Mouse (Mus musculus) mouse embryonic stem cell (cell line): Measurements from ENCODE around the gene Sord.

Experiments used
- in situ Hi-C, 2 experiments: fragments of 300-500 bp; cut with MboI; formaldehyde crosslinking; loops; 1 replicate in 1 of 2; 3 replicates in 1 of 2; pipeline ENCODE4 v1.14.3; 2019 to 2020; ENCODE audit warnings: low sequenced_read_pairs in 2 of 2, low pct_unique_long_range_greater_than_20kb in 1 of 2, mixed read lengths in 1 of 2; ENCODE audit not compliant: unreplicated experiment in 1 of 2

Sord gene

DNA sequence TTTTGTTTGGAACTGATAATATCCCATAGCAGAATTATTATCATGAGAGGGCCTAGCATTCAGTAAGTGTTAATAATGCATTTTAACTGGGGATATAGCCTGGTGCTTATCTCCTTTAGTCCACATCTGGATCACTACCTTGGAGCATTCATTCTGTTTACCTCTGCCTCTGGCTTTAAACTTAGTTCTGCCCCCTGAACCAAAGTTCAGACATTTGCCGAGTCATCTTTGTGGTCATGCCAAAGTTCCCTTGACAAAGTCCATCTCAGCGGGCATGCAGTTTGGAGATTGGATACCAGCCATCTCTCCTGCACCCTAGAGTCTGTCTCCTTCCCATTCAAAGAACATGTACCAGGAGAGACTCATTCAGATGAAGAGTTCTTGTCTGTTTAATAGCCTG is 876 bp downstream of the Sord start:
- in situ Hi-C loops: no loop called here

DNA sequence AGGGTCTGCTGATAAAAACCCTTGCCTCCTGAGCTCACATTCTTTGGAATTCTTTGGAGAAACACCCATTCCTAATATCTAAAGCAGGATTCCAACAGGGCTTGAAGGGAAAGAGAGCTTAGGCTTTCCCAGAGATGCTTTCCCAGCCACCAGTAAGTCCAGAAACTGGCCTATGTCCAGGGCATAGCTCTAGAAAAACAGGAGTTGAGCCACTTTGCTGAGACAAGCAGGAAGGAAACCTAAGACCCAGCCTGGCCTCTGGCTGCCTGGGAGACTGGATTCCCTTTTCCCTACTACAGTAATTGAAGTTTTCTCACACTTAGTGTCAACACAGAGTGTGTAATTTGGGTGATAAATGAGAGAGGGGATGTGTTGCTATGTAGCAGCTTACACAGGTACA is 1.8 kb downstream of the Sord start:
- in situ Hi-C loops: no loop called here

DNA sequence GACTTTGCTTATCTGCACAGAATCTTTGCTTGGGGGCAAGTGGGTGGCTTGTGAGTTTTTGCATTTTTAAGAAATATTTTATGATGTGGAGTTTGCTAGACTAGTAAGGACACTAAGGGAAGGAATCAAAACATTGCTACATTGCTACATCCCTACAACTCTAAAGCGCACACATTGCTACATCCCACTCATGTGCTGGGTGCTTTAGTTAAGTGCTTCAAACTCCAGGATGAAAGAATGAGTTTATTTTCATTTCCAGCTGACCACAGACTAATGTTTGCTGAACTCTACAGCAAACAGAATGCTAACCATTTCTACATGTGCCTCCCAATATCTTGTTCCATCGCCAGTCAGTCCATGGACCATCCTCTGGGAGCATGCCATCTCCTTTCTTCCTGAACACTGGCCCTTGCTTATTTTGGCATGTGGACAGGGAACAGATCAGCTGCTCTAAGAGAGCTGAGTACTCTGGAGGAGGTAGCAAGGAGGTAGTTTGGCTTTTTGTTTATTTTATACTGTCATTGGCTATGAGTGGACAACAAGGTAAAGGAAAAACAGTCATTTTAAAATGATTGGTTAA is 3.4 kb downstream of the Sord start:
- in situ Hi-C loops: no loop called here

DNA sequence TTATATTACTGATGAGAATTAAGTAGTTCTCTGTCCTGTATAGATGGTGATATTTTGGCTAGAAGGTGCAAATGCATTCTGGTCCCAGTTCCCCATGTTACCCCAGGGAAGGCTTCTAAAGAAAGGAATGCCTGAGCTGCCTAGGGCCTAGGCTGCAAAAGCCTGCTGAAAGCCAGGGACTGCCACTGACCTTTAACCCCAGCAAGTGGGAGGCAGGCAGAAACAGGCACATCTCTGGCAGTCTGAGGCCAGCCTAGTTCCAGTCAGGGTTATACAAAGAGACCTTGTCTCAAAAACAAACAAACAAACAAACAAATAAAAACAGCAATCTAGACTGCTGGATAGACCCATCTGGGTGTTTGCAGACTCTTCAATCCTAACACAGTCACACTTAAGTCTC is 6.2 kb downstream of the Sord start:
- in situ Hi-C loops: no loop called here

DNA sequence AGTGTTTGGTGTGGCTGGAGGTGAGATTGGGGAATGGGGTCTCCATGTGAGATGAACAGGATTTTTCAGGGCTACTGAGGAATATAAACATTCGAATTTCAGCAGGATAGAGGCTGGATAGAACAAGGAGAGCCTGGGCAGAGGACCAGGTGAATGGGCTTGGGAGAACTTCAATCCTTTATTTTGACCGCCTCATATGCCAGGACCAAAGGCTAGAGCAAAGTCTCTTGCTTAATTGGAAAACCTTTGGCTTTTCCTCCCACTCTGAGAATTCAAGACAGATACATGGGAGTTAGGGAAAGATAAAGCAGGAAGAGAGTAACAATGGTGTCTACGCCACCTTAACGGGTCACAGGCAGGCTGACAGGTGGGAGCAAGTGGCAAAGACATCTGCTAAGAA is 6.7 kb downstream of the Sord start:
- in situ Hi-C loops: no loop called here

DNA sequence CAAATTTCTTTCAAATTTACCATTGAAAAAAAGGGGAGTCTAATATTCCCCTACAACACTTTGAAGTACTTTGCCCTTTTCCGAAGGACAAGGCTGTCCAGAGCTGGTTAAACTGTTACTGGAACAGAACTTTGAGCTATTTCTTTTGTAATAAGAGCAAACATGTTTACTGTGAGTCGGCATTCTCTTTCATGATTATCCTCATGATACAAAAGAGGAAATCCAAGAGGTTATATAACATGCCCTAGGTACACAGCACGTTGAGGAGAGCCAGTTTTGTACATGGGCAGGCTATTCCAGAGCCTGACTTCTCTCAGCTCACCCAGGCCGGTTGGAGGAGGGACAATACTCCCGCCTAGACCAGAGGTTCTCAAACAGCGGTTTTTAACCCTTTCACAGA is 7.4 kb downstream of the Sord start:
- in situ Hi-C loops: no loop called here

DNA sequence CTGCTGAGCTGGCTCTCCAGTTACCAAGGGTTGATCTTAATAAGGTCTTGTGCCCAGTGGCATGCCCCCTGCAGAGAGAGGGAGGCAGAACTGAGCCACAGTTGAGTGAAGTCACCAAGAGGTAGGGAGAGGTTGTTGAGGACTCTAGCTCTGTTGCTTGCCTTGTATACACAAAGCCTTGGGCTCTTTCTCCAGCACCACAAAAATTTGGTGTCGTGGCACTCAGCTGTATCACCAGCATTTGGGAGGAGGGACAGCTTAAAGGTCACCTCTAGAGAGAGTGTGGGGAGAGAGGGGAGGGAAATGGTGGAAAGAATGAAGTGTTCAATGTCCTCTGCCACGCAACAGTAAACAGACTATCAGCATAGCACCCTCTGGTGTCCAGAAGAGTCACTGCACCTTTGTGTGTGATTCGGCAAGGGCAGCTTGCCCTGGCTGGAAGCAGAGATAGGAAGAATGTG is 9.2 kb downstream of the Sord start:
- in situ Hi-C loops: no loop called here

DNA sequence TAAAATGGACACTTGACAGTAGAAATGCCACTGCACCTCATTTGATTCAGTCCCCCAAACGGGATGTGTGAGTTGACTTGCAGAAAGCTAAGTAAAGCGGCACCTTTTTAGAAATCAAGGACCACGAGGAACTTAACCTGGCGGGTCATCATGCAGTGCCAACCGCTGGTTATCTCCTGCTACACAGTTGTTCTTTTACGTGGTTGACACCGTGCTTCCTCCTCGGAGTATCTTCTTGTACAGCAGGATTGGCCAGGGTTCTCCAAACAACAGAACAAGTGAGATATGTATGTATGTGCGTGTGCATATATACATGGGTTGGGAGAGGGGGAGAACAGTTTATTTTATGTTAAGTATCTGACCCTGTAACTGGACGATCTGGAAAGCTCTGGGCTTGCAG is 13.2 kb downstream of the Sord start:
- in situ Hi-C loops: no loop called here

DNA sequence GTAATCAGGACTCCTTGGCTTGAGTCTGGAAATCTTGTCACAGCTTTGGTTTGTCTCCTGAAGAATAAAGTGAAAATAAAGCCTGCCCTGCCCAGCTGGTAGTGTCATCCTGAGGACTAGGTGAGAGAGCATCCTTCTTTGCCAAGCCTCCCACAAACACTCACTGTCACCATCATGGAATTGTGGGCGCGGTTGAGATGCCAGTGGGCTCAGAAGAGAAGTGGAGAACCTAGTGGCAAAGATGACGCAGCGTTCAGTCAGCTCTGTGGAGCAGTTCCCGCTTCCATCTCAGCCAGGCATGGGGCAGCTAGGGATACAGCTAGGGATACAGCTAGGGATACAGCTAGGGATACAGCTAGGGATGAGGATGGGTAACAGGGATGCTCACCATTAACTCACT is 21.4 kb downstream of the Sord start:
- in situ Hi-C loops: no loop called here

DNA sequence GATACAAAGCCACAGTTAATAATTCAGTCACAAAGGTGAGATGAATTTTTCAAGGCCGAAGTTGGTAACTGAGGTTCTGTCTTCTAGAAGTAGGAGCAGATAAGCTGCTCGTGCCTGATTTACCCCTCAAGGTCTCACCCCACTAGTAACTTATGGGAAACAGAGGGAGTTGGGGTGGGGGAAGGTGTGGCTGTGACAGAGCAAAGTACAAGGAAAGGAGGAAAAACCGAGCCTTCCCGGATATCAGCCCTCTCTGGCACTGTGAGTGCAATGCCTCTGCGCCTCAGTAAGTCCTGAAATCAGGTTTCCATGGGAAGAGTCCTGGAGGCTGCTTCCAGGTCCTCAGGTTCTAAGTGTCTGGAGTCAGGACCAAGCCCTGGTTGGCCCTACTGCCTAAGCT is 26.2 kb downstream of the Sord start:
- in situ Hi-C loops: no loop called here

DNA sequence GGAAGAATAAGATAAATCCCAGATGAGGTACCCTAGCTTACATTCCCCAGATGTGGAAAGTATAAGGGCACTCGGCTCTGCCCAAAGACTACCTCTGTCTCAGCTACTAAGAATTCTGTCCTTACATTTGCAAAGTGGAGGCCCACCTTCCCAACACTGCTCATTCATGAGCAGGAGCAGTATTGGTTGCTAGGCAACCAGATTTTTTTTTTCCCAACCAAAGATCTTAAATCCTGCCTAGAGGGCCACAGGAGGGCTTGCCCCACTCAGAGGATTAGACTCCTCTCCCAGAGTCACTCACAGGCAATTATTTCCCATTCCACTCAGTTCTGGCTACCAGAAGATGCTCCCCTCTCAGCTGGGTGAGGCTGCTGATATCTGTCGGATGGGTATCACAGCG is 30.1 kb downstream of the Sord start:
- in situ Hi-C loops: no loop called here

DNA sequence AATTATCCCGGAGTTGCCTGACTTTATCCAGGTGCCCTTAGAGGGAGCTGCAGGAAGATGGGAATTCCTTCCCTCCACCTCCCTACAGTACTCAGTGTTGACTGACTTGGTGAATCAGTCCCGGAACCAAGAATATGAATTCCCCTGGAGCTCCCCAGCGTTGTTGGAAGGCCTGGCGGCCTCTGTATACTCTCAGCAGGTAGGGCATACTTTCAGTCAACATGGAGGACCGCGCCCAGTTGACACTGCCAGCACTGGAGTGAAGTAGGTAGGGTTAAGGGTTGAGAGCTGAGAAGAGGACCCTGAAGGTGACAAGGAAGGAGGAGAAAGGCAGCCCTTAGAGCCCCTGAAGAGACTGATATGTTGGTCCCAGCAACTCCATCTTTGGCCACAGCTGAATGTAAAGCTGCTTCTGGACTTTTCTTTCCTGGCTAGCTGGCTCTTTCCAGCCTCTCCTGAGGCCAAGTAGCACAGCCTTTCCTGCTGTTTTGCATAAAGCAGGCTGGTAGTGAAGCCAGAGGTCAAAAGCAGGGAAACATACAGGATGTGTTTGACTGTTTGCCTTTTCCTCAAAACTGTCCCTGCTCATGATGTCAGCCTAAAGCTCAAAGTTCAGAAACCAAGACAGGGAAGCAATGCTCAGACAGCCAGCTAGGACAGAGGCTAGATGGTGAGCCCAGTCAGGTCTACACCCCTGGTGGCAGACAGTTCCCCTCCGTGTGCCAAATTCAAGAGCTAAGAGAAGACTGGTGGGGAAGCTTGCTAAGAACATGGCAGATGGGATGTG is 32.1 kb downstream of the Sord start:
- in situ Hi-C loops: no loop called here

DNA sequence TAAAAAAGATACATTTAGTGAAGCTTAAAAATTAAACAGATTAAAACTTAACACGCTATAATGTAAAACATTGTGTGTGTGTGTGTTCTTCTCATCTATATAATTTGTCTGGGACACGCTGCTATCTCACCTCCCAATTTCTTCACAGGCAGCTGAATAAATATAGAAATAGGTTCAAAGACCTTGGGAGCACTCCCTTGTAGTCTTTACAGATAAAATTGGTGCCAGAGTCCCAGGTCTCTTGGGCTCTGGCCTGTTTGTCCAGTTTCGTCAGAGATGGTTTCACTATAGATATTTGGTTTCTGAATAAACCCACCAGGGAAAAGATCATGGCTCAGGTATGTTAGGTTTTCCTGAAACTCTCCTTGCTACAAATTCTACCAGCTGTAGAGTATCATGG is 44.2 kb downstream of the Sord start:
- in situ Hi-C loops: no loop called here

DNA sequence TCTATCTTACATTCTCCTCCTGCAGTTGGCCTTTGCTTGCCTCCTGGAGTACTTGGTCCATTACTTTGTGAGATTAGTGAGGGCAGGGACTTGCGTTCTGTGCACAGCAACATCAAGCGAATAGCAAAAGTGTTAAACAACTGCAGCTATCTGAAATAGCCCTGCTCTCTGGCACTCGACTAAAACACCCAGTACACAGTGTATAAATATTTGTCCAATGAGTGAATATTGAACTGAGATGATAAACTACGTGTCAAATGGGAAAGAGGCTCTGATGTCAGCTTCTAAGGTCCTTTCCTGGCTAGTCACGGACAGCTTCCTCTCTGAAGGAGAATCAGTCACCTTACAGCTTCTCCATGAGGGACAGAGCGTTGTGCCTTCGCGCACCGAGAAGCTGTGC is 49.5 kb downstream of the Sord start:
- in situ Hi-C loops: no loop called here

DNA sequence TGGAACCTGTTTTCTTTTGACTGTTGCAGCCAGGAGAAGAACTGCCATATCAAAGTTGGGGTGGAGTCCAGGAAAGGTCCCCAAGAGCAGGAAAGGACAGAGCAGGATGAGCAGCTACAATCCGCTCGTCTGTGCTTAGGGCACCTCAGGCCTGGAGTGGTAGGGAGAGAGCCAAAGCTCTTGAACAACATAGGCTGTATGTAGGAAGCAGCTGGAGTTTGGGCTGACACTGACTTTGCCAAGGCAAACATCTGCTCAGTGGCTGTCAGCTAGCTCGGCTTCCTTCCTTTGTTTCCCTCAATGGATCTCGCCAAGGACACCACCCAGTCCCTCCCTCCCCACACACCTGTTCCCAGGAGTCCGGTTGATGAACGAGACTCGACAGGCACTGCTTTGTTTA is 51.6 kb downstream of the Sord start:
- in situ Hi-C loops: no loop called here

DNA sequence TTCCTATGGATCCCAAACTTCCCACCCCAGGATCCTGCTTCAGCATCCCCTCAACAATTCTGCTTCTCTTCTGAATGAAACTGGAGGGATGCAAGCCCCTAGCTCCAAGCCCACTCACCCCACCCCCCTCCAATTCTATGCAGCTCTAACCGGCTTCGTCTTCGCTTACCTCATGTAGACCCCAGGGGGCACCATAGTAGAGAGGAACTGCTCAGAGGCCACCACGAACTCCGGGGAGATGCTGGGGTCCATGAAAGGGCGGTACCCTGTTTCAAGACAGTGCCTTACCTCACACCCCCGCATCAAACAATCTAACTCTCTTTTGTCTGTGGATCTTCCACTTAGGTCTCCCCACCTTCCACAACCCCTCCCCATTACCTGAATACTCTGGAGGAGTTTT is 60.4 kb downstream of the Sord start:
- in situ Hi-C loops: no loop called here

DNA sequence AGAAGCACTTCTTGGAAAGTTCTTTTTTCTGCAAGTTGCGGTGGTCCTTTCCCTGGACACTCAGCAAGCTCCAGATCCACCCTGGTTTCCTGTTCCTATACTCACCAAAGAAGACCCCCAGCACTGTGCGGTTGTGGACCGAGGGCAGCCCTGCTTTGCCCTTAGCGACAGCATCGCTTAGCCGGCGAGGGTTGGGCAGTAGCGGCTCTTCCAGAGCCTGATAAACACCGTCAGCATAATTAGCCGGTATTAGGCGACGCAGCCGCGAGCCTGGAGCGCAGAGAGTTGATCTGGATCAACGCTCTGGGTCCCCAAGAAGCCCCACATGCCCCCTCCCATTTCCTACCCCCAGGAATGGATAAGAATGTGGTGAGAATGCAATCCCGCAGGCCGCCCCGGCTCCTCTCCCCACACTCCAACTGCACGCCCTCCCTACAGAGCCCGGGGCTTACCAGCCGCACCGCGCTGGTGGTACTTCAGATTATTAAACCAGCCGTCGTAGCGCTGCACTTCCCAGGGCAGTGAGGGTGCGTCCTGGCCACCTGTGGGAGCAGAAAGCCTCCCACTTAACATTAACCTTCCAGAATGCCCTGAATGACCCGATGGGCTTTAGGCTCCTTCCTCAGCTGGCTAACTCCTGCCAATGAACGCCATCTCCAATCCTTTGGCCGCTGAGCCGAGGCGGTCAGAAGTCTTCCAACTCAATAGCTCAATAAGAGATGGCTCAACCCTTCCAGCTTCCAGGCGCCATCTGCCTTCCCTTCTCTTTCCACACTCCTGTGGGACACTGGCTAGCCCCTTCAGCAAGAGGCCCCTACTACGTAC is 62.9 kb downstream of the Sord start:
- in situ Hi-C loops: no loop called here

DNA sequence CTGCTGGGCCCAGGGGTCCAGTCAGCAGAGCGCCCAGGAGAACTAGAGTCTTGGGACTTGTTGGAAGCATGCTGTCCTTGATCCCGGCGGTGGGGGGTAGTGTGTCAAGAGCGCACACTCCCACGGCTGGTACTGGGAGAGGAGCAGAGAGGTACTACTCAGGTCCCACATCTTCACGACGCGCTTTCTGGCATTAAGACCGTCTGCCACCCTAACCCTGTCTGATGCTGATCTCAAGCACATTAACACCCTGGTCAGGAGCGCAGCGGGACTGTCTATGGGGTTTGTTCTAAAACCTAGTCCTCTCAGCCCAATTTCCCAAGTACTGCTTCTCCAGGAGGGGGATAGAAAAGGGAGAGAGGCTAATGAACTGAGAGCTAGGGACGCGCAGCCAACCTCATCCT is 63.5 kb downstream of the Sord start, which contains the start of gene Duox2:
Duox2 (minus strand) TSS at position 354 of the 404 bp plus-strand sequence.
- in situ Hi-C loops: no loop called here

DNA sequence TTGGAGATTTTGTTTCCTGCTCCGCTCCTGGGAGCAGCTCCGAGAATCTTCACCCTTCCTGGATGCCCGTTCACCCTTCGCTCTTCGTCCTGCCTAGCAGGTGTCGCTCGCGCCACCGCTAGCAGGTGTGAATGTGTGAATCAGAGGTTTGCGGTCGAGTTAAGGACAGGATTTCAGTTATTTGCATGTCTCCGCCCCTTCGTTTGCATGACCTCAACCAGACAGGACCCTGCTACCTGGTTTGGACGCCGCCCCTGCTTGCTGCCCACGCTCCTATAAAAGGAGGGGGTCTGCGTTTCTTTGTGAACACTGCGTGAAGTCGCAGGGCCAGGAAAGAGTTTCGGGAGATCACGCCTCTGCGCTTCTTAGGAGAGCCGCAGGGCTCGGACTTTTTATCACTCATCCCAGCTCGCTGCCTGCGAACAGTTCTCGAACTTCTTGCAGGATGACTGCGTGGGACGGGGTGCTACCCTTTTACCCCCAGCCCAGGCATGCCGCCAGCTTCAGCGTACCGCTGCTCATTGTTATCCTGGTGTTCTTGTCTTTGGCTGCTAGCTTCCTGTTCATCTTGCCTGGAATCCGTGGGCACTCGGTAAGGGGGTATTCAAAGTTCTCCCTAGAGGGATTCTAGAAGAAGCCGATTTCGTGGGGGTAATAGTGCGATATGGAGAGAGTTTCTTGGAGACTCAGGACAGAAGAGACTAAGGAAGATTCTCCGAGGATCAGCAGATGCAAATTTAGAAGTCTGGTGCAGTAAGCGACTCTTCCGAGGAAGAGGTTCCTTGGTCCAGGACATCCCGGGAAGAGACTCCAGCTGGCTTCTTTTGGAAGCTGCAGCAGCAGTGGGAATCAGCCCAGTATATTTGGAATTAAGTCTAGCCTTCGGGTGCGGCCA is 64.3 kb downstream of the Sord start, which contains the start of gene Duoxa2:
Duoxa2 (plus strand) TSS at position 305 of the 895 bp plus-strand sequence.
- in situ Hi-C loops: no loop called here
